Mouse (Mus musculus): ENCODE data around the gene Prcd.

- TF ChIP-seq POLR2A (IDR thresholded peaks at IDR 0.05; ENCODE audit: borderline replicate concordance, low read depth, low read length) (no peak), CTCF (IDR thresholded peaks at IDR 0.05; ENCODE audit: low read depth, low read length) (no peak)
Measured at GRCm38 (mm10) chr11:116661948-116662377, 8.6 kb downstream of the Prcd start.

All from bone marrow macrophage, adult 2 months (primary cell).